In the genomic region with DNA sequence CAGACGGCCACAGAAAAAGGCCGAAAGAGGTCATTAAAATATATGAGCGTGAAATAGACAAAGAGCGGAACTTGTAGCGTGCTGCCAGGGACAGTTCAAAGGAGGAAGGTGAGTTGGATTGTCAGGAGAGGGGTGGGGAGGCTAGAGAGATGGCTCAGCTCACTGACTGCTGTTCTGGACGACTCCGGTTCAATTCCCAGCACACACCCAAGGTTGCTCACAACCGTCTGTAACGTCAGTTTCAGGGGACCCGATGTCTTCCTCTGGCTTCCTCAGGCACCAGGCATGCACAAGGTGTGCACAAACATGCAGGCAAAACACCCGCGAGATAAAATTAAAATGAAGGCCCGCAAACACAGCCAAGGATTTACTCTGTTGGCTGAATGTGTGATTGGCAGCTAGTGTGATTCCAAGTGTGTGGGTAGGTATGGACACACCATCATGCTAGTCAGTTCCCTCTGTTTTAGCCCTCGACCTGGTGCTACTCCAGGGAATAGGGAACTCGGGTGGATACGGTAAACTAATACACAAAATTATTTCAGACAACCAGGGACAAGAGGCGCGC, we compare ENCODE assay signal across 8 mouse cellular contexts. TPM values are rescaled to one million over a fixed set of nuclear protein-coding genes. Genes with fewer than 3 reads are reported as not detected.
DNase-seq lines count a peak whose midpoint lies in the region; ATAC-seq and TF ChIP-seq lines count a peak whose summit lies in the region.

No protein-coding gene starts in this region.

- no peak overlapping the region for H3K27ac ChIP-seq in spleen, adult 2 months (ENCODE audit: insufficient read depth, low read length)
- H3K27ac ChIP-seq in forebrain, postnatal 0 days (ENCODE audit: low read depth, low read length): peak overlapping the region; percentile 95
- H3K27ac ChIP-seq in macrophage: peak overlapping the region; percentile 61

- H3K36me3 ChIP-seq in spleen, adult 2 months (ENCODE audit: control insufficient read depth, insufficient read depth, low read length): peaks cover 2% of the 10 kb centered on the region; the same call in 1 of the 2 replicates
- H3K36me3 ChIP-seq in forebrain, postnatal 0 days (ENCODE audit: insufficient read depth): peaks cover 19% of the 10 kb centered on the region; the same call in 1 of the 2 replicates
- no peaks in the 10 kb centered on the region for H3K36me3 ChIP-seq in macrophage (ENCODE audit: inconsistent target)

- no peak for TF ChIP-seq CTCF in spleen, adult 2 months (IDR thresholded peaks at IDR 0.05; ENCODE audit: extremely low read depth, insufficient read depth, insufficient read length, insufficient replicate concordance)
- no peak for TF ChIP-seq CTCF in forebrain, postnatal 0 days (IDR thresholded peaks at IDR 0.05; ENCODE audit: low read depth)

- ATAC-seq in frontal cortex, adult (ENCODE audit: low TSS enrichment): peak; percentile 3; the same call in 1 of the 2 replicates
- ATAC-seq in forebrain, postnatal 0 days: peak; percentile 14

- 46% methylated on average over 18 of the region's 18 CpGs for WGBS in spleen, adult 2 months
- 50% methylated on average over 18 of the region's 18 CpGs for WGBS in forebrain, postnatal 0 days
- 34% methylated on average over 18 of the region's 18 CpGs for WGBS in macrophage (ENCODE audit: missing documents)

- DNase-seq in frontal cortex, postnatal 14 days (ENCODE audit: low spot score in 2 of 2): no peak
- peak in 1 of 2 experiments; percentile 7 for DNase-seq in spleen, adult 2 months (ENCODE audit: low read depth in 1 of 2, low spot score in 2 of 2)
- DNase-seq in spleen, postnatal 4 days (ENCODE audit: low spot score in 2 of 2): no peak
- no peak for DNase-seq in forebrain, postnatal 0 days
- no peak for DNase-seq in adrenal gland, postnatal 25 days
- DNase-seq in adrenal gland, postnatal 14 days: no peak

- peaks cover 7% of the 10 kb centered on the region for H3K4me1 ChIP-seq in spleen, adult 2 months (ENCODE audit: control insufficient read depth, insufficient read depth, insufficient read length)
- H3K4me1 ChIP-seq in forebrain, postnatal 0 days (ENCODE audit: insufficient read depth): peaks cover 9% of the 10 kb centered on the region; the same call in 1 of the 2 replicates

- peak overlapping the region; percentile 72 for H3K4me3 ChIP-seq in spleen, adult 2 months (ENCODE audit: extremely low read depth, insufficient read depth, insufficient read length)
- H3K4me3 ChIP-seq in forebrain, postnatal 0 days (ENCODE audit: low read depth, low read length): peak overlapping the region; percentile 79
- H3K4me3 ChIP-seq in macrophage (ENCODE audit: inconsistent target): peak overlapping the region; percentile 51

- TF ChIP-seq POLR2A in spleen, adult 2 months (IDR thresholded peaks at IDR 0.05; ENCODE audit: low read depth, low read length): no peak

- H3K9me3 ChIP-seq in forebrain, postnatal 0 days (ENCODE audit: low read length): no peaks in the 10 kb centered on the region

- H3K4me2 ChIP-seq in forebrain, postnatal 0 days (ENCODE audit: low read depth): peak overlapping the region; percentile 57

- peaks cover 11% of the 10 kb centered on the region; the same call in 1 of the 2 replicates for H3K79me2 ChIP-seq in macrophage (ENCODE audit: inconsistent target)

- H3K9ac ChIP-seq in forebrain, postnatal 0 days: peak overlapping the region; percentile 91

- H3K27me3 ChIP-seq in spleen, adult 2 months (ENCODE audit: control insufficient read depth, insufficient read depth, low read length): no peaks in the 10 kb centered on the region
- no peaks in the 10 kb centered on the region for H3K27me3 ChIP-seq in forebrain, postnatal 0 days (ENCODE audit: insufficient read depth, low read length)

RNA-seq across cellular contexts. Expression of a gene that starts 1.0 kb away (rescaled TPM):
- 31.5 and 34.5 TPM in 2 replicates for polyA plus RNA-seq in spleen, adult 2 months (2012; rRNA removed)
- total RNA-seq in forebrain, postnatal 0 days (2014; rRNA removed): 158 and 219 TPM in 2 replicates
- polyA plus RNA-seq in forebrain, postnatal 0 days (2015; fragmentation: Nextera tagmentation; extraction: Ambion mirVana): 315 and 342 TPM in 2 replicates
- total RNA-seq in macrophage (2018; cell fraction: chromatin; rRNA removed): 1 to 10 TPM in 19 of 26 experiments, under 1 TPM in 3, not detected in 4; 0.80 to 9.2 (median 2.6) TPM
- total RNA-seq in macrophage (2018; cell fraction: cytosol; rRNA removed): 10 to 100 TPM; 21.8 to 56.9 (median 36.8) TPM
- total RNA-seq in macrophage (2018; cell fraction: nucleus; rRNA removed): 10 to 100 TPM in 6 of 26 experiments, 1 to 10 TPM in 20; 1.3 to 16.2 (median 7.2) TPM
- 30.9 to 65.1 TPM (median 52.8 TPM) in 3 replicates for polyA plus RNA-seq in macrophage (2018)
- total RNA-seq in adrenal gland, postnatal 25 days (2021): 25.4 and 26.8 TPM in 2 replicates
- total RNA-seq in adrenal gland, postnatal 14 days (2021): 25.7 and 30.0 TPM in 2 replicates

RNA-seq across cellular contexts. Expression of a gene that starts 32.9 kb away (rescaled TPM):
- polyA plus RNA-seq in spleen, adult 2 months (2012; rRNA removed): not detected in 2 replicates
- not detected in 2 replicates for total RNA-seq in forebrain, postnatal 0 days (2014; rRNA removed)
- 8.6 and 11.8 TPM in 2 replicates for polyA plus RNA-seq in forebrain, postnatal 0 days (2015; fragmentation: Nextera tagmentation; extraction: Ambion mirVana)
- total RNA-seq in macrophage (2018; cell fraction: chromatin; rRNA removed): 1 to 10 TPM in 2 of 26 experiments, not detected in 24; 1.9 to 2.1 TPM
- total RNA-seq in macrophage (2018; cell fraction: cytosol; rRNA removed): not detected
- 1 to 10 TPM in 1 of 26 experiments, under 1 TPM in 3, not detected in 22; 0.78 to 4.9 (median 0.93) TPM for total RNA-seq in macrophage (2018; cell fraction: nucleus; rRNA removed)
- polyA plus RNA-seq in macrophage (2018): not detected in 3 replicates
- 3.6 and 4.5 TPM in 2 replicates for total RNA-seq in adrenal gland, postnatal 25 days (2021)
- total RNA-seq in adrenal gland, postnatal 14 days (2021): 6.0 and 13.3 TPM in 2 replicates

RNA-seq across cellular contexts. Expression of a gene that starts 41.0 kb away (rescaled TPM):
- 1.4 and 2.9 TPM in 2 replicates for polyA plus RNA-seq in spleen, adult 2 months (2012; rRNA removed)
- total RNA-seq in forebrain, postnatal 0 days (2014; rRNA removed): 4.5 and 5.7 TPM in 2 replicates
- polyA plus RNA-seq in forebrain, postnatal 0 days (2015; fragmentation: Nextera tagmentation; extraction: Ambion mirVana): 4.6 and 8.5 TPM in 2 replicates
- total RNA-seq in macrophage (2018; cell fraction: chromatin; rRNA removed): 1 to 10 TPM; 1.1 to 8.5 (median 3.9) TPM
- 1 to 10 TPM; 4.1 to 9.6 (median 5.7) TPM for total RNA-seq in macrophage (2018; cell fraction: cytosol; rRNA removed)
- 10 to 100 TPM in 3 of 26 experiments, 1 to 10 TPM in 23; 1.9 to 13.5 (median 4.9) TPM for total RNA-seq in macrophage (2018; cell fraction: nucleus; rRNA removed)
- 5.8 to 11.2 TPM (median 9.9 TPM) in 3 replicates for polyA plus RNA-seq in macrophage (2018)
- total RNA-seq in adrenal gland, postnatal 25 days (2021): 15.6 and 16.1 TPM in 2 replicates
- 18.7 and 19.3 TPM in 2 replicates for total RNA-seq in adrenal gland, postnatal 14 days (2021)

RNA-seq across cellular contexts. Expression of a gene that starts 48.9 kb away (rescaled TPM):
- polyA plus RNA-seq in spleen, adult 2 months (2012; rRNA removed): 0.92 and 0.96 TPM in 2 replicates
- total RNA-seq in forebrain, postnatal 0 days (2014; rRNA removed): 2.0 and 2.8 TPM in 2 replicates
- polyA plus RNA-seq in forebrain, postnatal 0 days (2015; fragmentation: Nextera tagmentation; extraction: Ambion mirVana): 3.2 and 3.8 TPM in 2 replicates
- total RNA-seq in macrophage (2018; cell fraction: chromatin; rRNA removed): 10 to 100 TPM in 1 of 26 experiments, 1 to 10 TPM in 25; 1.2 to 10.1 (median 4.3) TPM
- 10 to 100 TPM; 15.4 to 26.4 (median 19.8) TPM for total RNA-seq in macrophage (2018; cell fraction: cytosol; rRNA removed)
- 10 to 100 TPM in 3 of 26 experiments, 1 to 10 TPM in 23; 4.5 to 12.8 (median 6.3) TPM for total RNA-seq in macrophage (2018; cell fraction: nucleus; rRNA removed)
- polyA plus RNA-seq in macrophage (2018): 19.7 to 28.3 TPM (median 26.7 TPM) in 3 replicates
- total RNA-seq in adrenal gland, postnatal 25 days (2021): 16.9 and 25.6 TPM in 2 replicates
- total RNA-seq in adrenal gland, postnatal 14 days (2021): 14.6 and 18.1 TPM in 2 replicates
